Mouse (Mus musculus) small intestine, adult 2 months (tissue): ENCODE data around the gene Prss42.

Experiments
- CTCF ChIP-seq: fragments of 200-500 bp; IDR thresholded peaks from 2 replicates; pipeline ENCODE4 v1.5.1; 2012; ENCODE audit warnings: low read depth, mild to moderate bottlenecking, control low read depth, inconsistent platforms, low read length, moderate library complexity, mixed read lengths; ENCODE audit not compliant: insufficient replicate concordance, insufficient read length; ENCODE audit errors: extremely low read depth
- POLR2A ChIP-seq: fragments of 200-500 bp; IDR thresholded peaks from 2 replicates; pipeline ENCODE4 v1.6.1; 2012; ENCODE audit warnings: low read depth, mild to moderate bottlenecking, control low read depth, inconsistent platforms, low read length, moderate library complexity

GRCm38 (mm10) chr9:110821436-110821835, 23.5 kb downstream of the Prss42 start:
- TF ChIP-seq POLR2A (no peak), CTCF (no peak)
